19 mouse cellular contexts compared by ENCODE assay signal in genomic region chr4:118137857-118138256, GRCm38 (mm10). TPM values are rescaled to one million over a fixed set of nuclear protein-coding genes. Genes with fewer than 3 reads are reported as not detected.
DNase-seq lines count a peak whose midpoint lies in the region; ATAC-seq and TF ChIP-seq lines count a peak whose summit lies in the region.
"Had no signal": no experiment of that assay in that cellular context is flagged by ENCODE, and none has a peak within 500 bp of the region (broad histone marks: within the 10 kb centered on the region; RNA-seq: fewer than 3 reads in every experiment).

No protein-coding gene starts in this region.

- no peaks in the 10 kb centered on the region for H3K27me3 ChIP-seq in liver, adult 2 months (ENCODE audit: control insufficient read depth, insufficient read depth, low read length)
- no peaks in the 10 kb centered on the region for H3K27me3 ChIP-seq in liver, embryonic 12.5 days (replicated peaks)
- H3K27me3 ChIP-seq in myocyte (ENCODE audit: control insufficient read depth, insufficient read depth, insufficient read length): no peaks in the 10 kb centered on the region
- H3K27me3 ChIP-seq: CH12.LX; heart, embryonic 15.5 days; limb, embryonic 13.5 days; megakaryocyte, embryonic 14.5 days had no signal

- no peak for DNase-seq in frontal cortex, postnatal 10 days (ENCODE audit: low spot score in 2 of 2)
- DNase-seq in liver, adult 2 months (ENCODE audit: extremely low read depth, low read depth, low spot score): peak; percentile 86
- no peak for DNase-seq in kidney, adult 9 months
- DNase-seq: heart, adult 18-20 months; midbrain, embryonic 14.5 days; spleen, adult 18-20 months; thymus, adult 18-20 months; thymus, postnatal 4 days had no signal

- H3K4me1 ChIP-seq in liver, adult 2 months (ENCODE audit: control insufficient read depth, insufficient read depth, low read length): peaks cover 22% of the 10 kb centered on the region
- peaks cover 24% of the 10 kb centered on the region for H3K4me1 ChIP-seq in liver, embryonic 12.5 days
- H3K4me1 ChIP-seq in cortical plate, adult 2 months (ENCODE audit: control insufficient read depth, insufficient read depth, low read length): peaks cover 6% of the 10 kb centered on the region

- peak; percentile 6; the same call in 1 of the 2 replicates for ATAC-seq in frontal cortex, adult (ENCODE audit: low TSS enrichment)
- ATAC-seq in liver, embryonic 12.5 days: no peak
- ATAC-seq: hindbrain, postnatal 0 days; intestine, postnatal 0 days had no signal

- H3K4me2 ChIP-seq in liver, embryonic 12.5 days: no peak overlapping the region
- peak overlapping the region; percentile 71 for H3K4me2 ChIP-seq in myocyte (ENCODE audit: low read depth)
- H3K4me2 ChIP-seq: heart, embryonic 15.5 days; limb, embryonic 13.5 days had no signal

- 0 out of 2 replicates have a peak, but pooled peaks cover 4% of the 10 kb centered on the region for H3K36me3 ChIP-seq in liver, adult 2 months (ENCODE audit: control insufficient read depth, insufficient read depth, low read length)
- H3K36me3 ChIP-seq in liver, embryonic 12.5 days: peaks cover 67% of the 10 kb centered on the region
- peaks cover 38% of the 10 kb centered on the region for H3K36me3 ChIP-seq in myocyte (ENCODE audit: control insufficient read depth, insufficient read depth)

- H3K9me3 ChIP-seq in liver, embryonic 12.5 days (replicated peaks): no peaks in the 10 kb centered on the region
- H3K9me3 ChIP-seq: forebrain, embryonic 10.5 days; heart, embryonic 15.5 days; limb, embryonic 13.5 days; megakaryocyte, embryonic 14.5 days had no signal

- no peak overlapping the region; the same call in 1 of the 2 replicates for H3K4me3 ChIP-seq in liver, adult 2 months (ENCODE audit: insufficient read depth, low read depth, low read length)
- H3K4me3 ChIP-seq in liver, embryonic 12.5 days: no peak overlapping the region
- H3K4me3 ChIP-seq in cortical plate, adult 2 months (ENCODE audit: insufficient read depth, low read length): no peak overlapping the region
- no peak overlapping the region for H3K4me3 ChIP-seq in myocyte
- H3K4me3 ChIP-seq: forebrain, embryonic 10.5 days; heart, embryonic 15.5 days; limb, embryonic 13.5 days had no signal

- 31% methylated on average over 16 of the region's 16 CpGs for WGBS in liver, adult 2 months
- 86% methylated on average over 16 of the region's 16 CpGs for WGBS in liver, embryonic 12.5 days (ENCODE audit: insufficient replicate concordance)

- H3K79me2 ChIP-seq in liver, adult 2 months (ENCODE audit: control insufficient read depth, insufficient read depth, low read length): peaks cover 6% of the 10 kb centered on the region
- H3K79me2 ChIP-seq in myocyte (ENCODE audit: control insufficient read depth, insufficient read depth): peaks cover 12% of the 10 kb centered on the region

- peak overlapping the region; percentile 38 for H3K9ac ChIP-seq in liver, adult 2 months (ENCODE audit: low read depth, low read length)
- no peak overlapping the region for H3K9ac ChIP-seq in liver, embryonic 12.5 days
- H3K9ac ChIP-seq: heart, embryonic 15.5 days; limb, embryonic 13.5 days had no signal

- no peak overlapping the region for H3ac ChIP-seq in myocyte (ENCODE audit: control insufficient read depth, insufficient read length)

- TF ChIP-seq CTCF in liver, adult 2 months (IDR thresholded peaks at IDR 0.05; ENCODE audit: low read depth, low read length): no peak
- TF ChIP-seq CTCF in cortical plate, adult 2 months (IDR thresholded peaks at IDR 0.05; ENCODE audit: extremely low read depth, insufficient read depth, low read length): no peak

- TF ChIP-seq POLR2A in liver, adult 2 months (IDR thresholded peaks at IDR 0.05; ENCODE audit: extremely low read depth, insufficient read depth, low read length): no peak
- TF ChIP-seq POLR2A in cortical plate, adult 2 months (IDR thresholded peaks at IDR 0.05; ENCODE audit: extremely low read depth, insufficient read depth, low read length): no peak
- no peak for TF ChIP-seq POLR2A in myocyte (IDR thresholded peaks at IDR 0.05; ENCODE audit: insufficient read length, low read depth)

- peak overlapping the region; percentile 87 for H3K27ac ChIP-seq in liver, adult 2 months (replicated peaks; ENCODE audit: insufficient read depth, low read depth, low read length)
- no peak overlapping the region for H3K27ac ChIP-seq in liver, embryonic 12.5 days
- H3K27ac ChIP-seq in cortical plate, adult 2 months (ENCODE audit: insufficient read depth, low read length): peak overlapping the region; percentile 24; the same call in 1 of the 2 replicates
- H3K27ac ChIP-seq: forebrain, embryonic 10.5 days; hindbrain, postnatal 0 days; limb, embryonic 13.5 days had no signal

TF ChIP-seq in myocyte, 11 proteins besides CTCF, POLR2A, EP300 and RAD21:
- TF ChIP-seq CEBPB (IDR thresholded peaks at IDR 0.05; ENCODE audit: insufficient read depth, poor library complexity, severe bottlenecking): peak; percentile 65; the same call in 1 of the 2 replicates
- no peak for TF ChIP-seq SRF (IDR thresholded peaks at IDR 0.05; ENCODE audit: control insufficient read depth, insufficient read length, low read depth)
- TF ChIP-seq TCF3 (IDR thresholded peaks at IDR 0.05; ENCODE audit: insufficient read length, low read depth): peak; percentile 77
- TF ChIP-seq POLR2AphosphoS2 (IDR thresholded peaks at IDR 0.05; ENCODE audit: insufficient read length, low read depth): peak; percentile 25
- peak; percentile 3 to 96 (median 90) for TF ChIP-seq MYOD1 (IDR thresholded peaks at IDR 0.05; ENCODE audit: control insufficient read depth in 1 of 3, insufficient read length in 2 of 3, low read depth in 2 of 3)
- TF ChIP-seq TCF12 (IDR thresholded peaks at IDR 0.05; ENCODE audit: insufficient read depth, poor library complexity, severe bottlenecking): peak; percentile 69
- TF ChIP-seq MAX (IDR thresholded peaks at IDR 0.05; ENCODE audit: low read depth): no peak
- TF ChIP-seq MYOG (IDR thresholded peaks at IDR 0.05; ENCODE audit: control insufficient read depth in 1 of 3, insufficient read depth in 1 of 3, insufficient read length in 2 of 3, low read depth in 2 of 3): peak; percentile 91 to 98 (median 97)

RNA-seq across cellular contexts. Expression of gene St3gal3, which starts 3.1 kb away (rescaled TPM):
- 27.9 and 38.3 TPM in 2 replicates for total RNA-seq in liver, adult 2 months (2014; rRNA removed)
- 44.9 and 47.5 TPM in 2 replicates for polyA plus RNA-seq in liver, adult 2 months (2012; rRNA removed)
- polyA plus RNA-seq in liver, embryonic 12.5 days (2016; fragmentation: Nextera tagmentation; extraction: Ambion mirVana): 2.0 and 2.9 TPM in 2 replicates
- polyA plus RNA-seq in cortical plate, adult 2 months (2012; rRNA removed): 52.3 and 55.8 TPM in 2 replicates
- 45.1 TPM for polyA plus RNA-seq in myocyte (2012; fragmentation: generic; extraction: Trizol)

RNA-seq across cellular contexts. Expression of gene Kdm4a, which starts 42.0 kb away (rescaled TPM):
- 10.5 and 14.2 TPM in 2 replicates for total RNA-seq in liver, adult 2 months (2014; rRNA removed)
- 10.9 and 15.3 TPM in 2 replicates for polyA plus RNA-seq in liver, adult 2 months (2012; rRNA removed)
- polyA plus RNA-seq in liver, embryonic 12.5 days (2016; fragmentation: Nextera tagmentation; extraction: Ambion mirVana): 11.2 and 12.8 TPM in 2 replicates
- 35.3 and 37.8 TPM in 2 replicates for polyA plus RNA-seq in cortical plate, adult 2 months (2012; rRNA removed)
- 66.6 TPM for polyA plus RNA-seq in myocyte (2012; fragmentation: generic; extraction: Trizol)

Comparison
In these comparisons a context has a peak if more than half of its experiments do, and no peak if none do; other contexts are left out.
1. RNA of gene St3gal3, which starts 3.1 kb away (polyA plus RNA-seq): 52.3 to 55.8 TPM in cortical plate, adult 2 months, 45.1 TPM in myocyte (single experiment) and 44.9 to 47.5 TPM in liver, adult 2 months; 2.0 to 2.9 TPM in liver, embryonic 12.5 days; every median in the first group is over 10 times any median in the second.